Mouse (Mus musculus) heart, adult 2 months (tissue): ENCODE measurements around the gene Nek8. TPM values are rescaled to one million over a fixed set of nuclear protein-coding genes. Genes with fewer than 3 reads are reported as not detected.
A peak's percentile ranks its signal among the peaks of the same experiment; 100 is the strongest.
"Not testable (repeated sequence)": the region's sequence is repeated elsewhere in the genome, so short reads cannot be mapped to it uniquely, and the experiment has no call there.

Experiments used
- DNase-seq, 2 experiments: peaks; one replicate each; pipeline ENCODE4 v3.0.0; 2021
- H3K27ac ChIP-seq: fragments of 200-600 bp; 2 replicates; pipeline ENCODE4 v1.8.1; 2022
- H3K27me3 ChIP-seq: fragments of 200-500 bp; 2 replicates; pipeline ENCODE4 v1.6.1; 2012; ENCODE audit warnings: mild to moderate bottlenecking, low read length, inconsistent platforms, mixed read lengths; ENCODE audit not compliant: control insufficient read depth, insufficient read depth
- H3K36me3 ChIP-seq: fragments of 200-500 bp; 2 replicates; pipeline ENCODE4 v1.6.1; 2012; ENCODE audit warnings: low read length, inconsistent platforms; ENCODE audit not compliant: control insufficient read depth, insufficient read depth
- H3K4me1 ChIP-seq: fragments of 200-500 bp; 2 replicates; pipeline ENCODE4 v1.6.1; 2011; ENCODE audit warnings: low read length; ENCODE audit not compliant: control insufficient read depth, insufficient read depth
- H3K4me3 ChIP-seq: fragments of 200-600 bp; 2 replicates; pipeline ENCODE4 v1.8.1; 2022
- H3K79me2 ChIP-seq: fragments of 200-500 bp; replicated peaks from 2 replicates; pipeline ENCODE4 v1.6.1; 2012; ENCODE audit warnings: mild to moderate bottlenecking, inconsistent platforms, low read length, moderate library complexity, mixed read lengths; ENCODE audit not compliant: control insufficient read depth, insufficient read depth
- H3K9ac ChIP-seq: fragments of 200-500 bp; 2 replicates; pipeline ENCODE4 v1.6.1; 2012; ENCODE audit warnings: low read depth, mild to moderate bottlenecking, control low read depth, inconsistent platforms, low read length, mixed read lengths
- CTCF ChIP-seq: fragments of 200-600 bp; IDR thresholded peaks from 2 replicates; pipeline ENCODE4 v1.8.1; 2022; ENCODE audit warnings: antibody characterized with exemption, mild to moderate bottlenecking, moderate library complexity
- EP300 ChIP-seq: fragments of 200-500 bp; IDR thresholded peaks from 2 replicates; pipeline ENCODE4 v1.6.1; 2011; ENCODE audit warnings: low read depth, low read length, control low read depth; ENCODE audit not compliant: insufficient read depth
- POLR2A ChIP-seq: fragments of 200-500 bp; IDR thresholded peaks from 2 replicates; pipeline ENCODE4 v1.6.1; 2011; ENCODE audit warnings: mild to moderate bottlenecking, low read depth, low read length, control low read depth; ENCODE audit not compliant: insufficient read depth
- WGBS: fragments of 180-500 bp; shearing (Covaris S2); methylation state at CpG from one replicate; pipeline ENCODE4 v1.1.7; 2018; 5-methylcytosine and 5-hydroxymethylcytosine counted together
- intact Hi-C: fragments of 180-260 bp; cut with DNase I; formaldehyde crosslinking; loops from one replicate; pipeline ENCODE4 v1.15.1; 2025
- polyA plus RNA-seq: library from polyadenylated mRNA; depleted of rRNA; stranded (reverse); fragments of >200 nt; gene quantifications from 2 replicates; pipeline ENCODE4 v1.2.3, GENCODE M21; 2012
- total RNA-seq, 2 experiments: library from RNA; stranded (reverse); gene quantifications; 2 replicates each; pipeline ENCODE4 v1.2.3; 2021

Gene Nek8
- total and polyA plus RNA-seq, 3 experiments = 1.6 to 7.0 (median 2.5) TPM

DNA sequence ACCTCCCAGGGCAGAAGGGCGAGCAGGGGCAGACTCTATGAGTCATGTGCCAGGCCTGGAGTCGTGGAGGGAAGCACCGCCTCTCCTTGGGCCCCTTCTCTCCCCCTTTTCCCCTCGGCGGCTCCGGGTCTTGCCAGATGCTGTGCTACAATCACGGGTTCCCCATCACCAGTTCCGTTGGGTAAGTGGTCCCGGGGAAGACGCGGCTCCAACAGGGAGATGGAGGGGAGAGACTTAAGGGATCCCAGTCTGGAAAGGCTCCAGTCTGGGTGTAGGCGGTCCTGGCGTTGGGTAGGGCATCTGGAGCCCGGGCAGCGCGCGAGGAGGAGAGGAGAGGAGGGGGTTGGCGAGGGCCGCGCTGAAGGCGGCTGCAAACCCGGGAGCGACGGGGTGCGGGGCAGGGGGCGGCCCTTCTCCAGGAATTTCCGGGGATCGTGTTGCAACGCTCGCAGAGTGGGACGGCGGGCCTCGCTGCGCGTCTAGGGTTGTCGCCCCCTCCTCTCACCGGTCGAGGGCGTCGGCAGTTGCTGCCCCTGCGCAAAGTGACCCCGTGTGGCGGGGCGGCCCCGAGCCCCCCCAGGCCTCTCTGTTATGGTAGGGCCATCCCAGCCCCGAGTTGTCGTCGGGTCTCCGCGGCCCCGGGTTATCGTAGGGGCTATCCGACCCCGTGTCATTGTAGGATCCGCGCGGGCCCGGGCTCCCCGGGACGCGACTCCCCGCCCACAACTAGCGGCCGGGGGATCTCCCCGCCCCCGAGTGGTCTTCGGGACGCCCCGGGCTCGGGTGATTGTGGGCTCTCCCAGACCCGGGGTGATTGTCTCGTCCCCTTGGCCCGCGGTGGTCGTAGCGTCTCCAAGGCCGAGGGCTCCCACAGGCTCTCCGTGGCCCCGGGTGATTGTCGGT, 12.1 kb upstream of the Nek8 start, which contains the start of gene Rab34:
Gene Rab34 (plus strand): TSS at position 100 of the 903 bp plus-strand sequence.
- no peaks in the 10 kb centered on the region for H3K79me2 ChIP-seq
- WGBS = under 1% methylated on average over 73 of the region's 80 CpGs
- peak; percentile 71 to 76 for DNase-seq
- TF ChIP-seq CTCF = no peak
- TF ChIP-seq POLR2A = 0 out of 2 replicates have a peak, but pooled peaks have one; percentile 51
- no peak for TF ChIP-seq EP300
- 0 out of 2 replicates have a peak, but pooled peaks cover 1% of the 10 kb centered on the region for H3K4me1 ChIP-seq
- H3K27ac ChIP-seq = peak within 1 kb of the TSS; percentile 64
- peak within 1 kb of the TSS; percentile 78 for H3K9ac ChIP-seq
- intact Hi-C loops = no loop called here
- no peaks in the 10 kb centered on the region for H3K36me3 ChIP-seq
- H3K27me3 ChIP-seq = no peaks in the 10 kb centered on the region
- peak within 1 kb of the TSS; percentile 73 for H3K4me3 ChIP-seq

DNA sequence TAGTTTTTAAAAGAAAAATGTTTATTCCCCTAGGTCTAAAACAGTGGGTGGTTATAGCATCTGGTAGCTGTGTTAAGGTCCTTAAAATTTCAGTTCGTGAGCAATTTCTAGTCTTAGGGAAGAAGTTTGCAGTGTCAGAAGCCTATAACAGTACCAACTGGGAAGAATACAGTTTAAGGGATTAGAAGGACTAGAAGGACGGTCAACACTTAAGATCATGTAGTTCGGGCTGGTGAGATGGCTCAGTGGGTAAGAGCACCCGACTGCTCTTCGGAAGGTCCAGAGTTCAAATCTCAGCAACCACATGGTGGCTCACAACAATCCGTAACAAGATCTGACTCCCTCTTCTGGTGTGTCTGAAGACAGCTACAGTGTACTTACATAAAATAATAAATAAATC, 8.2 kb upstream of the Nek8 start:
- H3K27ac ChIP-seq, H3K4me3 ChIP-seq, H3K79me2 ChIP-seq, H3K4me1 ChIP-seq, H3K27me3 ChIP-seq, DNase-seq, H3K9ac ChIP-seq, intact Hi-C loops: not testable (repeated sequence)
- 92% methylated on average over 6 of the region's 6 CpGs for WGBS
- H3K36me3 ChIP-seq = peaks cover 11% of the 10 kb centered on the region

DNA sequence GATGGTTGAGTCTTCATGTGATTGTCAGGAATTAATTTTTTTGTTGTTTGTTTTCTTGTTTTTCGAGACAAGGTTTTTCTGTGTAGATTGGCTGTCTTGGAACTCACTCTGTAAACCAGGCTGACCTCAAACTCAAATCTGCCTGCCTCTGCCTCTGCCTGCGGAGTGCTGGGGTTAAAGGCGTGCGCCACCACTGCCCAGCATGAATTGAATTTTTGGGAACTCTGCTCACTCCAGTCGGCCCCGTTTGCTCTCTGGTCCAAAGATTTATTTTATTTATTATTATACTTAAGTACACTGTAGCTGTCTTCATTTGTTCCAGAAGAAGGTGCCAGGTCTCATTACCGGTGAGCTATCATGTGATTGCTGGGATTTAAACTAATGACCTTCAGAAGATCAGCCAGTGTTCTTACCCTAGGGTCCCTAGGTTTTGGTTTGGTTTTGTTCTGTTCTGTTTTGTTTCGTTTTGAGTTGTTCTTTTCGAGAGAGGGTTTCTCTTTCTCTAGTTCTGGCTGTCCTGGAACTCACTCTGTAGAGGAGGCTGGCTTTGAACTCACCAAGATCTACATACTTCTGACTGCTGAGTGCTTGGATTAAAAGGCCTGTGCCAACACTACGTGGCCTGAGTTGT, 7.5 kb upstream of the Nek8 start:
- H3K27me3 ChIP-seq = no peaks in the 10 kb centered on the region
- H3K79me2 ChIP-seq = no peaks in the 10 kb centered on the region
- no peak overlapping the region for H3K9ac ChIP-seq
- DNase-seq = no peak
- TF ChIP-seq POLR2A (no peak), EP300 (no peak), CTCF (no peak)
- peaks cover 2% of the 10 kb centered on the region for H3K4me1 ChIP-seq
- peak overlapping the region; percentile 96 for H3K4me3 ChIP-seq
- WGBS = 51% methylated on average over 10 of the region's 10 CpGs
- H3K36me3 ChIP-seq = peaks cover 11% of the 10 kb centered on the region
- H3K27ac ChIP-seq = no peak overlapping the region; the same call in 1 of the 2 replicates
- intact Hi-C loops = no loop called here

DNA sequence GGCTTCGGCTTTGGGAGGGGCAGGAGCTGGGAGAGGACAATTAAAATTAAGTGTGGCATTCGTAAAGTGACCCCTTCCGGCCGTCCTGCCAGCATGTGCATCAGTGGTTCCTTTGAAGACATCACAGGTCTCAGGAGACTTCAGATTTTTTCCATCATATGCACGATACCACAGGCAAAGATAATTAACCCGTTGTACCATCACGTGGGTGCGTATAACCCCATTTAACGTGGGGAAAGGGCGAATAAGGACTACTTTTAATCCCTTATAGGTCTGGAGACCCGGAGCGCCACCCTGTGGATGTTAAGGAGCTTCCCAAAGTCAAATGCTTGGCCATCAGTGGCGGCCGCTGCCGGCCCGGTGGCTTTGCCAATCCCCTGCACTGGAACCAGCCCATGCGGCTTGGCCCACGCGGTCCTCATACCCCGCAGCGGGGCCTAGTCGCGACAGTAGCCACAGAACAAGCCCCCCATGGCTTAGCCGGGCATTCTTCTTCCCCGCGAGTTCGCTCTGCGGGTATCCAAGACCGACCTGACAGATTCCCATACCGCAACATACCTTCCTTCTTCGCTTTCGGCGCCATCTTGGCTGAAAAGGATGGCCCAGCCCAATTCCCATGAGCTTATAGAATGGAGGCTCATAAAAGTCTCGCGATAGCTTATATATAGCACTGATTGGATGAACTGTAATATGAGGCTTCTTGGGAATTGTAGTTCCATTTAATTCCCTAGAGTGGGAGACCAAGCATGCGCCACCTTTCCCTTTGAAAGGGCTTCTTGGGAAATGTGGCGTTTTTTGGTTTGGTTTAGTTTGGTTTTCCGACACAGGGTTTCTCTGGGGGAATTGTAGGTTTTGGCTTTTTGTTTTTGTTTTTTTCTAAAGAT, 6.7 kb upstream of the Nek8 start, which contains the start of gene Rpl23a:
Gene Rpl23a (minus strand): TSS at position 624 of the 884 bp plus-strand sequence.
- TF ChIP-seq CTCF (peak; percentile 53), EP300 (peak; percentile 57; the same call in 1 of the 2 replicates), POLR2A (peak; percentile 98)
- Histone ChIP-seq H3K9ac (peak within 1 kb of the TSS; percentile 78), H3K4me1 (peaks cover 2% of the 10 kb centered on the region), H3K36me3 (peaks cover 11% of the 10 kb centered on the region), H3K79me2 (no peaks in the 10 kb centered on the region), H3K27ac (peak within 1 kb of the TSS; percentile 75), H3K27me3 (no peaks in the 10 kb centered on the region), H3K4me3 (peak within 1 kb of the TSS; percentile 96)
- intact Hi-C loops = no loop called here
- DNase-seq = peak; percentile 85 to 87
- under 1% methylated on average over 38 of the region's 38 CpGs for whole genome bisulfite sequencing

DNA sequence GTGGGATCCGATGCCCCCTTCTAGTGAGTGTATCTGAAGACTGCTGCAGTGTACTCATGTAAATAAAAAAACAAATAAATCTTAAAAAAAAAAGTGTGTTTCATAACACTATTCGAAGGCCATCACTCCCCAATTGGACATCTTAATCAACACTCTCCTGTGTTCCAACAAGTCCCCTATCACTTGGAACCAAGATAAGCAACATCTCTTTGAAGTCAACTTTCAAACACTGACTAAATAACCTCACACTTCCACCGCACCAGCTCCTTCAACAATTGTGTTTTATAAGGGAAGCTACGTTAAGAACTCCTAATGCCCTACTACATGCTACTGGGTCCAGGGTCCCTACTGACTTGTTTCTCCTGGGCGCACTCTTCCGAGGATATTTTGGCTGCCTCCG, 6.0 kb upstream of the Nek8 start:
- H3K4me1 ChIP-seq = peaks cover 1% of the 10 kb centered on the region
- DNase-seq = no peak
- H3K27ac ChIP-seq = no peak overlapping the region
- intact Hi-C loops = no loop called here
- peak overlapping the region; percentile 96 for H3K4me3 ChIP-seq
- no peak overlapping the region; the same call in 1 of the 2 replicates for H3K9ac ChIP-seq
- H3K36me3 ChIP-seq = peaks cover 11% of the 10 kb centered on the region
- TF ChIP-seq EP300 = no peak
- no peaks in the 10 kb centered on the region for H3K27me3 ChIP-seq
- WGBS = 4% methylated on average over 7 of the region's 7 CpGs
- no peaks in the 10 kb centered on the region for H3K79me2 ChIP-seq
